Mouse (Mus musculus): ENCODE measurements around the gene Sbk2.

GRCm38 (mm10) chr7:4915007-4915665 is 49.1 kb downstream of the Sbk2 start, which contains the start of gene Zfp628:
- TF ChIP-seq CTCF (IDR thresholded peaks at IDR 0.05; ENCODE audit: control insufficient read depth, insufficient read depth, insufficient read length): no peak
- TF ChIP-seq MYOG (IDR thresholded peaks at IDR 0.05; ENCODE audit: control insufficient read depth, extremely low read depth, insufficient read length): no peak
- TF ChIP-seq USF1 (IDR thresholded peaks at IDR 0.05; ENCODE audit: low read depth): no peak
- TF ChIP-seq CEBPB (IDR thresholded peaks at IDR 0.05; ENCODE audit: low read depth): peak; percentile 19
- TF ChIP-seq FOSL1 (IDR thresholded peaks at IDR 0.05; ENCODE audit: insufficient read depth, low read length, poor library complexity, severe bottlenecking): no peak
- TF ChIP-seq MYOD1 (IDR thresholded peaks at IDR 0.05; ENCODE audit: control insufficient read depth, insufficient read length, low read depth): no peak
- no peak for TF ChIP-seq MAX (IDR thresholded peaks at IDR 0.05)
